Mouse (Mus musculus): ENCODE measurements around the gene Gm614.

Gm614 gene

GRCm38 (mm10) chrX:101263892-101264291 is at the start of gene Gm614:
TSS of gene Gm614 (minus strand) at chrX:101263992.
- DNase-seq = no peak

GRCm38 (mm10) chrX:101309299-101309698 is 45.5 kb upstream of the Gm614 start:
- DNase-seq = no peak

- DNase-seq = no peak
These were observed 40.9 kb upstream of the Gm614 start for GRCm38 (mm10) chrX:101304646-101305045.

- DNase-seq = no peak
These were observed 37.9 kb upstream of the Gm614 start for GRCm38 (mm10) chrX:101301654-101302053.

DNA sequence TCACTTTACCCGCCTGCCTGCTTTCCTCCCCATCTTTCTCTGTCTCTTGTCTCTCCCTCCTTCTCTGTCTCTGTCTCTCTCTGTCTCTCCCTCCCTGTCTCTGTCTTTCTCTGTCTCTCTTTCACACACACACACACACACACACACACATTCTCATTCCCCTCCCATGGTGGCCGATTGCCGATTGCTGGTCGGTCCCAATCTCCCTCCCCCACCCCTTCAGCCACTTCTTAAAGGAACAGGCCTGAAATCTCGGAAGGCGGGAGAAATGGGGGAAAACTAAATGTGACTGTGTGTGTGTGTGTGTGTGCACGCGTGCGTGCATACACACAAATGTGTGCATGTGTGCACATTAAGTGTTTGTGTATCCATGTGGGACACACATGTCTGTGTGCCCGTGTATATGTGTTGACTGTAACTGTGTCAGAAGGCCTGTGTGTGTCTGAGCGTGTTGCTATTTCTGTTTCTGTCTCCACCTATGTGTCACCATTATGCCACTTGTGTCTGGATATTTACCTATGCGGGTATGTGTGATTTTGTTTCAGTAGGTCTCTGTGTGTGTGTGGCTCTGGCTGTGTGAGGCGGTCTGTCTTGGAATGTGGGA is 36.7 kb upstream of the Gm614 start:
- no peak for DNase-seq

GRCm38 (mm10) chrX:101299473-101300426 is 36.0 kb upstream of the Gm614 start:
- DNase-seq = no peak

GRCm38 (mm10) chrX:101299055-101299454 is 35.3 kb upstream of the Gm614 start, which contains the start of gene Nlgn3:
TSS of gene Nlgn3 (plus strand) at chrX:101299168.
- no peak for DNase-seq

GRCm38 (mm10) chrX:101290111-101290510 is 26.3 kb upstream of the Gm614 start:
- no peak for DNase-seq

DNA sequence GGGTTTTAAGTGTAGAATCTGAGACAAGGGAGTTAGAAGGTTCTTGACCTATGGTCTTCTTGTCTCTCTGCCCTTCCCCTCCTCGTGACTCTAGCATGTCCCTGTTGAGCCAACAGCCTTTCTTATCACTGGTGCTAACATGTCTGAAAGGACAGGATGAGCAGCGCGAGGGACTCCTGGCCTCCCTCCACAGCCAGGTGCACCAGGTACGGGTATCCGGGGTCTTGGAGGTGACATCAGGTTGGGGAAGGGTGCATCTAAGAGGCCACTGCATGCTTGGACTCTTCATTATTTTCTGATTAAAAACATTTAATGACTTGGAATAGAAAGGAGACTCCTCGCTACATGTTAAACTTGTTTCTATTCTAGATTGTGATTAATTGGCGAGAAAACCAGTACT is 25.2 kb upstream of the Gm614 start:
- no peak for DNase-seq

- no peak for DNase-seq
These were observed 24.6 kb upstream of the Gm614 start for GRCm38 (mm10) chrX:101288432-101288831.

- no peak for DNase-seq
These were observed 23.8 kb upstream of the Gm614 start for GRCm38 (mm10) chrX:101287543-101287942.

- DNase-seq = no peak
These were observed 22.3 kb upstream of the Gm614 start for GRCm38 (mm10) chrX:101285953-101286670.

DNA sequence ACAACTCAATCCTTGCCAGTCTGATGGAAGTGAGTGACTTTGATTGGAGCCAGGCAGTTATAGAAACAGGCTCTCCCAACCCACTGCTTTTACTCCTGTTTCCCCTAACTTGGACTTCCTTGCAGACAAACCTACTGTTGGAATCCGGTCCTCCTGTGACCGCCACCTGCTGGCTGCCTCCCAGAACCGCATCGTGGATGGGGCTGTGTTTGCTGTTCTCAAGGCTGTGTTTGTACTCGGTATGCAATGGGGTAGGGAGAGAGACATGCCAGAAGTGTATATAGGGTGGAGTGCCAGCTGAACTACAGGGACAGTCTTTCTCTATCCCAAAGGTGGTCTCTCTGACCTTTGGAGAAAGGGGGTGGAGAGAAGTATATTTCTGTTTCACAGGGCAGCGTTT is 21.7 kb upstream of the Gm614 start:
- DNase-seq = peak; percentile 39 to 73

- no peak for DNase-seq
These were observed 19.0 kb upstream of the Gm614 start for GRCm38 (mm10) chrX:101282813-101283212.

- peak; percentile 96 for DNase-seq
These were observed 10.3 kb upstream of the Gm614 start, which contains the start of gene Med12 for GRCm38 (mm10) chrX:101273875-101274738. TSS of gene Med12 (plus strand) at chrX:101274030.

DNA sequence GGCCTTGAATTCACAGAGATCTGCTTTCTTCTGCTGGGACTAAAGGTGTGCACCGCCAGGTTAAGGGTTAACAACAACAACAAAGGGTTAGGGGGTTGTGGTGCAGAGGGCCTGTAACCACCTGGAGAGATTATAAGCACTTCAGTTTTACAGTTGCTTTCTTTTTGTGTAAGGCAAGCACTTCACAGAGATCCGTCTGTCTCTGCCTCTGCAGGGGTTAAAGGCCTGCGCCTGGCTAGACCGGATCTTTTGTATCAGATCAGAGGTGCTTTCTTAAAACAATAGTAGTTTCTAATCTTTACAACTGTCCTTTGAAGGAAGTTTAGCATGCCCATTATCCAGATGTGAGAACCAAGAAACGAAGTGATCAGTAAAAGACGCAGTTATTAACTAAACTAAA is 9.6 kb upstream of the Gm614 start:
- no peak for DNase-seq

- no peak for DNase-seq
These were observed 4.9 kb upstream of the Gm614 start, which contains the start of gene Gm20489 for GRCm38 (mm10) chrX:101268755-101269124. TSS of gene Gm20489 (minus strand) at chrX:101269023.

GRCm38 (mm10) chrX:101268025-101268754 is 4.4 kb upstream of the Gm614 start, which contains the start of gene Il2rg:
TSS of gene Il2rg (minus strand) at chrX:101268255.
- DNase-seq = no peak

DNA sequence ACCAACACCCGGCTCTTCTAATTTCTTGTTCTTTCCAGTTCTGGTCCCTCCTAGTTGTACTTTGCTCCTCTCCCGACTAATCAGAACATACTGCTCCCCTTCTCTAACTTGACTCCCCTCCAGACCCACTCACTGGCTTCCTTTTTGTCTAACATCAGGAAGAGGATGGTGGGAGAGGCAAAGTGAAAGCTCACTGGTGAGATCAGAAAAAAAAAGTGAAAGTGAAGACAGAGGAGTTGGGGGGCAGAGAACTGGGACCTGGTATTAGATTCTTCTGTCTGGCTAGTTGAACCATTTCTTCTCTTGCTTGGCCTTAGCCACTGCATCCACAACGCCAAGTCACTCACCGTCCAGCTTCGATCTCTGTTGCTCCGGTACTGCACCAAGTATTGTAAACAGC is 2.8 kb upstream of the Gm614 start:
- DNase-seq = no peak

- no peak for DNase-seq
These were observed 3.1 kb downstream of the Gm614 start for GRCm38 (mm10) chrX:101260441-101261325.
